Mouse (Mus musculus): Measurements from ENCODE around the gene Tap2.

Tap2 gene

DNA sequence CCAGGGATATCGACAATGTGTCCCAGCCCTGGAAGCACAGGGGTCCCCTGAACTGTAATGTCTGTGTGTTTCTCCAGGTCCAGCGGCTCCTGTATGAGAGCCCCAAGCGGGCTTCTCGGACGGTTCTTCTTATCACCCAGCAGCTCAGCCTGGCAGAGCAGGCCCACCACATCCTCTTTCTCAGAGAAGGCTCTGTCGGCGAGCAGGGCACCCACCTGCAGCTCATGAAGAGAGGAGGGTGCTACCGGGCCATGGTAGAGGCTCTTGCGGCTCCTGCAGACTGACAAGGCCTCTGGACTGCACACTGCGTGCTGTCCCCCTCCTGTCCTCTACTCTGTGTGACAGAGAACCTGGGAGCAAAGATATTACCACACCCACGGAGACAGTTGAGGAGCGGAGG is 6.8 kb upstream of the Tap2 start:
- DNase-seq (ENCODE audit: low spot score) = no peak

DNA sequence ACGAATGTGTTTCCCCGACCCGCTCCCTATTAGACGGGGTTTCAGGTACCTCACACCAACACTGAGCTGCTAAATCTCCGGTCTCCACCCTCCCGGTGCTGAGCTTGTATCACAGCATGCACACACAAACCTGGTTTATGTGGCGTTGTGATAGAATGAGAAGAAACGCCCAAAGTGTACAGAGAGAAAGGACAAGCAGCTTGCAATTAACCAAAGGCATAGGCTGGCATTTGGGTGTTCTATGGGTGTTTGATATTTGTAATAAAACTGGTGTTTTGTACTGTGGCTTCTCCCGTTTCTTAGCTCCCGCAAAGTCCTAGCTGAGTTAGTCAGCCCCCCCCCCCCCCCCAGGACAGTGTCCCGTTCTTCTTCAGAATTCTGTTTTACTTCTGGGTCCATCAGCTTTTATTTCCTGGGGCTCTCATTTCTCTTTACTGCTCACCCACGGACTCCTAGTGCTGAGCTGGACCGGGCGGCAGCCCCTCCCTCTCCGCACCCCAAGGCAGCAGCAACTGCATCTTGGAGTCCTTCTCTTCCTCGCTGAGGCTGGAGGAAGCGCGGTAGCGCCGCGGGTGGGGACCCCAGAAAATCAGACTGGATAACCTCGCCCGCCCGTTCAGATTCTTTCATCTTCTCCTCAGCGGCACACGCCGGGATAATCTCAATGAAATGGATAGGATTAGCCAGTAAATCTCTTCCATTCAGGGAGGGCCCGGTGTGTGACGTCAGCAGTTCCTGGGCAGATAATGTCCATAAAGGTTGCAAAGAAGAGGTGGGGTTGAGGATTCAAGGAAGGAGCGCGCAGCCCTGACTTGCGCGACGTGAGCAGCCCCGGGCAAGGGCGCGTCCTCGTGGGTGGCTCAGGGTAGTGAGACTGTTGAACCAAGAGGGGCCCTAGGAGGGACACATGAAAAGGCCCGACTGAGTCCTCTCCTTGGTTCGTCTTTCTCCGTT is 6.1 kb upstream of the Tap2 start, which contains the start of gene Psmb8:
Gene Psmb8, plus strand, starts transcription at position 781 of the 954 bp plus-strand sequence.
- DNase-seq (ENCODE audit: low spot score) = peak; percentile 79

DNA sequence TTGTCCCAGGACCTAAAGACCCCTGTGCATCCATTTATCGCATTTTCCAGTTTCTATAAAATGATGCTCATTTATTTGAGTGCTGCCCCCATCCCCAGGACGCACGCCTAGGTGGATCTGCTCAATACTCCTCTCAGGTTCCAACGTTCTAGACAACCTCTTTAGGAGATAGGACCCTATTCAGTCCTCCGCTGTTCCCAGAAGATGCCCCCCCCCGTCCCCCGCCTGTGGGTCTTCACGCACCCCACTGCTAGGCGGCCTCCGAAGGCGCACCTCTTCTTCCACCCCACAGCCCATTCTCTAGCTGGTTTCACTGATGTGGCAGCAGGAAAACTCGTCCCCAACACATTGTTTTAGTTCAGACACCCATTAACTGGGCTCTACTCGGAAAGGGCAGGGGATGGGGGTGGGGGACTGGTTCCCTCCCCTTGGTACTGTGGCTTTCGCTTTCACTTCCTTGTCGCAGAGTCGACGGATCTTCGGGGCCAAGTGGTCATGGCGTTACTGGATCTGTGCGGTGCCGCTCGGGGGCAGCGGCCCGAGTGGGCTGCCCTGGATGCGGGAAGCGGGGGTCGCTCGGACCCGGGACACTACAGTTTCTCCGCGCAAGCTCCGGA is 5.3 kb upstream of the Tap2 start:
- DNase-seq (ENCODE audit: low spot score) = no peak

GRCm38 (mm10) chr17:34198521-34198912 is 4.8 kb upstream of the Tap2 start:
- DNase-seq (ENCODE audit: low spot score) = no peak

GRCm38 (mm10) chr17:34199050-34199619 is 4.2 kb upstream of the Tap2 start:
- DNase-seq (ENCODE audit: low spot score) = no peak

DNA sequence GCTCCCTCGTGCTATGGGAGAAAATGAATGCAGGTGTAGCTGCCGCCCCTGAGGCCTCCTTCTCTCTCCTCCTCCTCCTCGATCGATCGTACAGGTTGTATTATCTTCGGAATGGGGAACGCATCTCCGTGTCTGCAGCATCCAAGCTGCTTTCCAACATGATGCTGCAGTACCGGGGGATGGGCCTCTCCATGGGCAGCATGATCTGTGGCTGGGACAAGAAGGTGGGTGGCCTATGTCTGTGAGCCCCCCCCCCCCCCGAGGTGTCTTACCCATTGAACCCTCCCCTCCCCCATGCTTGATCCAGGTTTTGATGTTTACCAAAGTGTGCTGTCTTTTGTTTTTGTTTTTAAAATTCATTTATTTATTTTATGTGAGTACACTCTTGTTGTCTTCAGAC is 3.3 kb upstream of the Tap2 start:
- DNase-seq (ENCODE audit: low spot score) = no peak

- no peak for DNase-seq (ENCODE audit: low spot score)
These were observed 2.4 kb upstream of the Tap2 start for GRCm38 (mm10) chr17:34200772-34201505.

DNA sequence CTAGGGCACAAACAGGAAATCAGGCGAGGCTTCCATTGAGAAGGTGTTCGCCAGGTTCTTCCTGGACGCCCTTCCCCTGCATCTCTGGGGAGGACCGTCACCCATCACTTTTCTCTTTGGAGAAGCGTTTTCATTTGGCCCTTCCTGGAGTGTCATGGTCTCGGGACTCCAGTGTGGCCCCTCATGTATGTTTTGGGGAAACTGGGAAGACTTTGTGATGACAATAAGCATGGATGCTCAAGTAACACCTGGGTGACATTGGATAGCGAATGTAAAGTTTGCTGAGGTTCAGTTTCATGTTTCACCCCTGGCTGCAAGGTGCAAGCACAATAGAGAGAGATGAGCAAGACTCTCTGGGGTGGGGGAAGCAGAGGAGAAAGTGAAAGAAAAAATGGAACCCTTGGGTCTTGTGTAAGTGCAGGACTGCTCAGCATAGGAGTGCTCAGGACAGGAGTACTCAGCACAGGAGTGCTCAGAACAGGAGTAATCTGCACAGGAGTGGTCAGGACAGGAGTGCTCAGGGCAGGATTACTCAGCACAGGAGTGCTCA is 1.7 kb upstream of the Tap2 start:
- no peak for DNase-seq (ENCODE audit: low spot score)

DNA sequence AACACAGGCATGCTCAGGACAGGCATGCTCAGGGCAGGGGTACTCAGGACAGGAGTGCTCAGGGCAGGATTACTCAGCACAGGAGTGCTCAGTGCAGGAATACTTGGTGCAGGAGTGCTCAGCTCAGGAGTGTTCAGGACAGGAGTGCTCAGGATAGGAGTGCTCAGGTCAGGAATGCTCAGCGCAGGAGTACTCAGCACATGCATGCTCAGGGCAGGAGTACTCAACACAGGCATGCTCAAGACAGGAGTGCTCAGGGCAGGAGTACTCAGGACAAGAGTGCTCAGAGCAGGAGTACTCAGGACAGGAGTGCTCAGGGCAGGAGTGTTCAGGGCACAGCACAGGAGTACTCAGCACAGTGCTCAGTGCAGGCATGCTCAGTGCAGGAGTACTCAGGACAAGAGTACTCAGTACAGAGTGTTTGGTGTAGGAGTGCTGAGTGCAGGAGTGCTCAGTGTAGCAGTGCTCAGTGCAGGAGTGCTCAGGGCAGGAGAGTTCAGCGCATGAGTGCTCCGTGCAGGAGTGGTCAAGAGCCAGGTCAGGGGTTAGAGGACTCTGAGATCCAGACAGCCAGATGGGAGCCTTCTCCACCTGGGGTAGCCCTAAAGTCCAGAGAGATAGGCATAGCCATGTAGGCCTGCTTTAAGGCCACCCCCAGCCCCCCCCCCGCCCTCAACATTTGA is 426 bp upstream of the Tap2 start:
- no peak for DNase-seq (ENCODE audit: low spot score)

- DNase-seq (ENCODE audit: low spot score) = peak; percentile 61
These were observed 1.1 kb downstream of the Tap2 start for GRCm38 (mm10) chr17:34204303-34205010.

DNA sequence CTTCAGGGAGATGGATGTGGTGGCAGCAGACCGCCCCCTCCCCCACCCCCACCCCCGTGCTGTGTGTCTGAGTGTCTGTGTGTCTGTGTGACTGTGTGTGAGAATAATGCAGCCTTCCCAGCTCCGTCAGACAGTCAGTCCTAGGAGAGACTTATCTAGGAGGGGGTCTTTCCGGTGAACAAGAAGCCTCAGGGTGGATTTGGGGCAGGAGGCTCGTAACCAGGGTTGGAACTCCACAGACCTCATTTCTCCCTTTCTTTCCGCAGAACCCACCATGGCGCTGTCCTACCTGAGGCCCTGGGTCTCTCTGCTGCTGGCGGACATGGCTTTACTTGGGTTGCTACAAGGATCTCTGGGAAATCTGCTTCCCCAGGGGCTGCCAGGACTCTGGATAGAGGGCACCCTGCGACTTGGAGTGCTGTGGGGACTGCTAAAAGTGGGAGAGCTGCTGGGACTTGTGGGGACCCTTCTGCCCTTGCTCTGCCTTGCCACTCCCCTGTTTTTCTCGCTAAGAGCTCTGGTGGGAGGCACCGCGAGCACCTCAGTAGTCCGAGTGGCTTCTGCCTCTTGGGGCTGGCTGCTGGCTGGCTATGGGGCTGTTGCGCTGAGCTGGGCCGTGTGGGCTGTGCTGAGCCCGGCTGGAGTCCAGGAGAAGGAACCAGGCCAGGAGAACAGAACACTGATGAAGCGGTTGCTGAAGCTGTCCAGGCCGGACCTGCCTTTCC is 1.9 kb downstream of the Tap2 start:
- DNase-seq (ENCODE audit: low spot score) = no peak

DNA sequence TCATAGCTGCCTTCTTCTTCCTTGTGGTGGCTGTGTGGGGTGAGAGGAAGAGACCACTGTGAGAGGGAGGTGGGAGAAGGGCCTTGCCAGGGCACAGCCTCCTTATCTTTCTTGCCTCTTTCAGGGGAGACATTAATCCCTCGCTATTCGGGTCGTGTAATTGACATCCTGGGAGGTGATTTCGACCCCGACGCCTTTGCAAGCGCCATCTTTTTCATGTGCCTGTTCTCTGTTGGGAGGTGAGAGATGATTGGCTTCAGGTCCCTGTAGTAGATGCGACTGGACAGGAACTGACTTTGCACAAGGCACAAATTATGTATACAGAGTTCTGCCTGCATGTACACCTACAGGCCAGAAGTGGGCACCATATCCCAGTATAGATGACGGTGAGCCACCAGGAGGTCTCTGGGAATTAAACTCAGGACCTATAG is 2.4 kb downstream of the Tap2 start:
- DNase-seq (ENCODE audit: low spot score) = no peak

DNA sequence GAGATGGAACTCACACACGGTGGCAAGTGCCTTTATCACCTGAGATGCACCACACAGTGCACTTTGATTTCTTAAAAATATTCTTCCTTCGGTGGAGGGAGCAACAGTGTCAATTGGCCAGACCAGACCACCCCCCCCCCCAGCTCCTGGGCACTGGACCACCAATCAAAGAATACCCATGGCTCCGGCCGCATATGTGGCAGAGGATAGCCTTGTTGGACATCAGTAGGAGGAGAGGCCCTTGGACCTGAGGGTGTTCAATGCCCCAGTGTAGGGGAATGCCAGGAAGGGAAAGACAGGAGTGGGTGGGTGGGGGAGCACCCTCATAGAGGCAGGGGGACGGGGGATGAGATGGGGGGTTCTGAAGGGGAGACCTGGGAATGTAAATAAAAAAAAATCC is 3.4 kb downstream of the Tap2 start:
- no peak for DNase-seq (ENCODE audit: low spot score)

GRCm38 (mm10) chr17:34207456-34207855 is 4.1 kb downstream of the Tap2 start:
- DNase-seq (ENCODE audit: low spot score) = no peak

DNA sequence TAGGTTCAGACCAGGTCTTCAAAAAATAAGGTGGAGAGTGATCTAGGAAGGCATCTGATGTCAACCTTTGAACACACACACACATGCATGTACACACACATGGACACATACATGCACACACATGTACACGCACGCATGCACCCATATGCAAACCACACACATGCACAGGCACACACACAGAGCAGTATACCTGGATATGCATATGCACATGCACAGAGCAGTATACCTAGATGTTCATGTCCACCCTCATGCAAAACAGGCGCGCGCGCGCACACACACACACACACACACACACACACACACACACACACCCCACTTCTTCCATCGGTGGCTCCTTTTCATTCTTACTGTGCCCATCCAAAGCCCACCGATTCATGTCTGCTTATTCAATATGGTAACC is 4.5 kb downstream of the Tap2 start:
- DNase-seq (ENCODE audit: low spot score) = no peak

- no peak for DNase-seq (ENCODE audit: low spot score)
These were observed 5.1 kb downstream of the Tap2 start for GRCm38 (mm10) chr17:34208421-34208820.

DNA sequence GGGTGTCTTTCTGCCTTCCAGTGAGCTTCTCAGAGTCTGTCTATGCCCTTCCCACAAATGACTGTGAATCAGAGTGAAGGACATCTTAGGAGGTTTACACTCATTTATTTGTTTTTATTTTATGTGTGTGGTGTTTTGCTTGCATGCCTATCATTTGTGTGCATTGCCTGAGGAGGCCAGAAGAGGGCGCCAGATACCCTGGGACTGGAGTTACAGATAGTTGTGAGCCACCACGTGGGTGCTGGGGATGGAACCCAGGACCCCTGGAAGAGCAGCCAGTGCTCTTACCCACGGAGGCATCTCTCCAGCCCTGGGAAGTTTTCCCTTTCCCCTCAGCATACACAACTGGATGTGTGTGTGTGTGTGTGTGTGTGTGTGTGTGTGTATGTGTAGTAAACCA is 6.4 kb downstream of the Tap2 start:
- no peak for DNase-seq (ENCODE audit: low spot score)

- no peak for DNase-seq (ENCODE audit: low spot score)
These were observed 7.3 kb downstream of the Tap2 start for GRCm38 (mm10) chr17:34210599-34210998.

DNA sequence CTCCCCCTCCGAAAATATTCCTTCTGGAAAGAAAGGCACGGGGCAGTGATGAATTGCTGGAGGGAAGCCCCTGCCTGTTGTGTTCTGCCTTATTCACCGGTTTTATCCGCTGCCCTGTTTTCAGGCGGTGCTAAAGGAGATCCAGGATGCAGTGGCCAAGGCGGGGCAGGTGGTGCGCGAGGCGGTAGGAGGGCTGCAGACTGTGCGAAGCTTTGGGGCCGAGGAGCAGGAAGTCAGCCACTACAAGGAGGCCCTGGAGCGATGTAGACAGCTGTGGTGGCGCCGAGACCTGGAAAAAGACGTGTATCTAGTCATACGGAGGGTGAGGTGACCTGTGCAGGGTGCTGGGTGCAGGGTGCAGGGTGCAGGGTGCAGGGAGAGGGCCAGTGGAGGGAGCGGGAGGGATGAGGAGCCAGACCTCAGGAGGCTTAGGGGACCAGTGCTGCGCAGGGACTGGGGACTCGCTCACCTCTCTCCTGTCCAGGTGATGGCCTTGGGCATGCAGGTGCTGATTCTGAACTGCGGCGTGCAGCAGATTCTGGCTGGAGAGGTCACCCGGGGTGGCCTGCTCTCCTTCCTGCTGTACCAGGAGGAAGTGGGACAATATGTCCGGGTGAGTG is 8.5 kb downstream of the Tap2 start:
- DNase-seq (ENCODE audit: low spot score) = no peak

DNA sequence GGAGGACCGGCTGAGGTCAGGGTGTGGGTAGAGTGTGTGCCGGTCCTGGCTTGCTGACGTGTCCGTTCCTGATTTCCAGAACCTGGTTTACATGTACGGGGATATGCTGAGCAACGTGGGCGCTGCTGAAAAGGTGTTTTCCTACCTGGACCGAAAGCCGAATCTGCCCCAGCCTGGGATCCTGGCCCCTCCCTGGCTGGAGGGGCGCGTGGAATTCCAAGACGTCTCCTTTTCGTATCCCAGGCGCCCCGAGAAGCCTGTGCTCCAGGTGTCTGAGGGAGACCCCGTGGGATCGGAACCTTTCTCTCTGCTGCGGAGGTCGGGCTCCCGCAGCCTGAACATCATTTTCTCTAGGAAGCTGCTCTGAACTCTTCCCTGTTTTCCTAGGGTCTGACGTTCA is 10.6 kb downstream of the Tap2 start:
- DNase-seq (ENCODE audit: low spot score) = no peak

Data from urinary bladder, postnatal 10 days (tissue).